In genomic region chr11:115997047-115997446, GRCm38 (mm10) we compare ENCODE assay signal across 20 mouse cellular contexts.
"Had no signal": no experiment of that assay in that cellular context is flagged by ENCODE, and none has a peak within 500 bp of the region (broad histone marks: within the 10 kb centered on the region; RNA-seq: fewer than 3 reads in every experiment).

No protein-coding gene starts in this region.

- H3K4me3 ChIP-seq: layer of hippocampus, adult 2 months; left cerebral cortex, adult 2 months; liver, embryonic 13.5 days; midbrain, embryonic 12.5 days; midbrain, embryonic 15.5 days; myocyte; neural tube, embryonic 13.5 days had no signal

- H3K9me3 ChIP-seq: liver, embryonic 13.5 days; midbrain, embryonic 12.5 days; midbrain, embryonic 15.5 days; neural tube, embryonic 13.5 days had no signal

- DNase-seq: kidney, adult 9 months; kidney, postnatal 25 days; layer of hippocampus, adult 9-11 months; liver, embryonic 13.5 days; lung, adult 2 months; lung, postnatal 14 days; lung, postnatal 4 days; retina, postnatal 1 day; right cerebral cortex, postnatal 4 days; thymus, adult 2 months; thymus, postnatal 14 days; thymus, postnatal 4 days had no signal

- H3K4me2 ChIP-seq: liver, embryonic 13.5 days; midbrain, embryonic 12.5 days; midbrain, embryonic 15.5 days; neural tube, embryonic 13.5 days had no signal

- ATAC-seq: midbrain, embryonic 15.5 days had no signal

- H3K27ac ChIP-seq: kidney, postnatal 0 days; layer of hippocampus, adult 2 months; left cerebral cortex, adult 2 months; liver, embryonic 13.5 days; midbrain, embryonic 12.5 days; midbrain, embryonic 15.5 days; neural tube, embryonic 13.5 days; stomach, postnatal 0 days had no signal

- H3K9ac ChIP-seq: liver, embryonic 13.5 days; midbrain, embryonic 12.5 days; midbrain, embryonic 15.5 days; neural tube, embryonic 13.5 days had no signal

- H3K36me3 ChIP-seq: liver, embryonic 13.5 days; midbrain, embryonic 12.5 days; midbrain, embryonic 15.5 days; neural tube, embryonic 13.5 days had no signal
